Comparison of ENCODE assay signal across 17 mouse cellular contexts in genomic region chr9:74829206-74829605, GRCm38 (mm10). TPM values are rescaled to one million over a fixed set of nuclear protein-coding genes. Genes with fewer than 3 reads are reported as not detected.
"Had no signal": no experiment of that assay in that cellular context is flagged by ENCODE, and none has a peak within 500 bp of the region (broad histone marks: within the 10 kb centered on the region; RNA-seq: fewer than 3 reads in every experiment).

No protein-coding gene starts in this region.

- DNase-seq: heart, postnatal 10 days; heart, postnatal 14 days; heart, postnatal 36 days; kidney, adult 11 months; kidney, adult 18-20 months; kidney, adult 2 months; kidney, adult 8-10 months; kidney, adult 9 months; kidney, postnatal 10 days; kidney, postnatal 14 days; kidney, postnatal 25 days; kidney, postnatal 36 days; kidney, postnatal 4 days; layer of hippocampus, adult 9-11 months; layer of hippocampus, postnatal 36 days had no signal

RNA-seq across cellular contexts. Expression of gene Onecut1, which starts 32.5 kb away (rescaled TPM):
- total RNA-seq: heart, postnatal 10 days; heart, postnatal 14 days; heart, postnatal 25 days; heart, postnatal 36 days; hematopoietic stem cell, adult 5-6 weeks had no signal
